Mouse (Mus musculus): ENCODE results near the gene Pdk3. TPM values are rescaled to one million over a fixed set of nuclear protein-coding genes. Genes with fewer than 3 reads are reported as not detected.

Pdk3 gene
- total RNA-seq (2015; ENCODE audit: low replicate concordance) = 30.7 and 48.8 TPM in 2 replicates
- 12.8 and 14.6 TPM in 2 replicates for total RNA-seq (2017; ENCODE audit: low replicate concordance)

GRCm38 (mm10) chrX:93831561-93832336 lies at the start of gene Pdk3:
Pdk3 (minus strand) TSS chrX:93832201.
- ATAC-seq (replicated peaks; ENCODE audit: low FRiP score, poor library complexity, severe bottlenecking) = peak; percentile 91

GRCm38 (mm10) chrX:93877634-93878016 lies 45.6 kb upstream of the Pdk3 start:
- no peak for ATAC-seq (replicated peaks; ENCODE audit: low FRiP score, poor library complexity, severe bottlenecking)

- no peak for ATAC-seq (replicated peaks; ENCODE audit: low FRiP score, poor library complexity, severe bottlenecking)
Observed at GRCm38 (mm10) chrX:93876981-93877633, 45.1 kb upstream of the Pdk3 start.

GRCm38 (mm10) chrX:93863393-93863792 lies 31.4 kb upstream of the Pdk3 start:
- ATAC-seq (replicated peaks; ENCODE audit: low FRiP score, poor library complexity, severe bottlenecking) = no peak

- ATAC-seq (replicated peaks; ENCODE audit: low FRiP score, poor library complexity, severe bottlenecking) = no peak
Observed at GRCm38 (mm10) chrX:93862525-93863086, 30.6 kb upstream of the Pdk3 start.

- ATAC-seq (replicated peaks; ENCODE audit: low FRiP score, poor library complexity, severe bottlenecking) = no peak
Observed at GRCm38 (mm10) chrX:93857756-93858155, 25.8 kb upstream of the Pdk3 start.

GRCm38 (mm10) chrX:93832337-93832884 lies 410 bp upstream of the Pdk3 start:
- ATAC-seq (replicated peaks; ENCODE audit: low FRiP score, poor library complexity, severe bottlenecking) = no peak

- ATAC-seq (replicated peaks; ENCODE audit: low FRiP score, poor library complexity, severe bottlenecking) = no peak
Observed at GRCm38 (mm10) chrX:93825787-93826186, 6.2 kb downstream of the Pdk3 start.

GRCm38 (mm10) chrX:93808040-93808439 lies 24.0 kb downstream of the Pdk3 start:
- ATAC-seq (replicated peaks; ENCODE audit: low FRiP score, poor library complexity, severe bottlenecking) = no peak

- ATAC-seq (replicated peaks; ENCODE audit: low FRiP score, poor library complexity, severe bottlenecking) = peak; percentile 80
Observed at GRCm38 (mm10) chrX:93793168-93793567, 38.8 kb downstream of the Pdk3 start.

- ATAC-seq (replicated peaks; ENCODE audit: low FRiP score, poor library complexity, severe bottlenecking) = no peak
Observed at GRCm38 (mm10) chrX:93789562-93789961, 42.4 kb downstream of the Pdk3 start.

GRCm38 (mm10) chrX:93760770-93761169 lies 71.2 kb downstream of the Pdk3 start:
- no peak for ATAC-seq (replicated peaks; ENCODE audit: low FRiP score, poor library complexity, severe bottlenecking)

- ATAC-seq (replicated peaks; ENCODE audit: low FRiP score, poor library complexity, severe bottlenecking) = no peak
Observed at GRCm38 (mm10) chrX:93756867-93757455, 75.0 kb downstream of the Pdk3 start.

GRCm38 (mm10) chrX:93755210-93755842 lies 76.7 kb downstream of the Pdk3 start:
- no peak for ATAC-seq (replicated peaks; ENCODE audit: low FRiP score, poor library complexity, severe bottlenecking)

GRCm38 (mm10) chrX:93750566-93750965 lies 81.4 kb downstream of the Pdk3 start:
- ATAC-seq (replicated peaks; ENCODE audit: low FRiP score, poor library complexity, severe bottlenecking) = peak; percentile 95

GRCm38 (mm10) chrX:93749165-93749564 lies 82.8 kb downstream of the Pdk3 start:
- ATAC-seq (replicated peaks; ENCODE audit: low FRiP score, poor library complexity, severe bottlenecking) = no peak

- no peak for ATAC-seq (replicated peaks; ENCODE audit: low FRiP score, poor library complexity, severe bottlenecking)
Observed at GRCm38 (mm10) chrX:93732975-93733748, 98.8 kb downstream of the Pdk3 start.

GRCm38 (mm10) chrX:93732407-93732806 lies 99.6 kb downstream of the Pdk3 start:
- ATAC-seq (replicated peaks; ENCODE audit: low FRiP score, poor library complexity, severe bottlenecking) = no peak

GRCm38 (mm10) chrX:93730854-93731253 lies 101.1 kb downstream of the Pdk3 start:
- no peak for ATAC-seq (replicated peaks; ENCODE audit: low FRiP score, poor library complexity, severe bottlenecking)

All from erythroblast, adult 5-6 weeks (primary cell).